Mouse (Mus musculus) kidney, adult 18-20 months (tissue): Measurements from ENCODE around the gene Epha1.

ENCODE experiments used
- DNase-seq: peaks from one replicate; pipeline ENCODE4 v3.0.0; 2021

Epha1 gene

DNA sequence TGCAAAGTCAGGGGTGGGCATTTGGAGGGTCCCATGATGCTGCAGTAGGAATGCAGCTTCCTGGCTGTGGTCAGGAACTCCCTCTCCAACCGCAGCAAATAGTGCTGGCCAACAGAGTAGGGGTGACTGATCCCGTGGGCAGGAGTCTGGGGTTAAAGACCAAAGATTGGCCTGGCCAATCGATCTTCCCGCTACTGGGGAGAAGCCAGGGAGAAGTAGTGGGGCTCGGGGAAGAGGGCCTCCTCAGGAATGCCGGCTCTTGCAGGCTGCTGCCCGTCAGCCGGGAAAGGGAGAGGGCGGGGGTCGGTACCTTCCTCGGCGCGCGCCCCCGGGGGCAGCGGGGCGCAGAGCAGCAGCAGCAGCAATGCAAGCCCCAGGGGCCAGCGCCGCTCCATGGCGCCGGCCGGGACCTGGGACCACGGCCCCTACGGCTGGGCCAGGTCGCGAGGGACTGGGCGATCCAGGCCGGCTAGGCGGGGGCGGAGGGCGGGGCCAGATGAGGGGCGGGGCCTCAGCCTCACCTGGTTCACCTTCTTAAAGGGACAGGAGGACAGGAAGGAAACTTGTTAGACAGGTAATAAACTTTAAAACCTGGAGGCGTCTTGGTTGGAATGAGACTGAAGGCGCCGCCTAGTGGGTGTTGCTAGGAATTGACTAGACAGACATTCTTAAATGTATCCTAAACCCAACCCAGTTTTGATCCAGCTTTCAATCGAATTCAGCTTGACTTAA, at the start of gene Epha1:
TSS of gene Epha1 (minus strand) at position 453 of the 732 bp plus-strand sequence.
- peak; percentile 72 for DNase-seq

DNA sequence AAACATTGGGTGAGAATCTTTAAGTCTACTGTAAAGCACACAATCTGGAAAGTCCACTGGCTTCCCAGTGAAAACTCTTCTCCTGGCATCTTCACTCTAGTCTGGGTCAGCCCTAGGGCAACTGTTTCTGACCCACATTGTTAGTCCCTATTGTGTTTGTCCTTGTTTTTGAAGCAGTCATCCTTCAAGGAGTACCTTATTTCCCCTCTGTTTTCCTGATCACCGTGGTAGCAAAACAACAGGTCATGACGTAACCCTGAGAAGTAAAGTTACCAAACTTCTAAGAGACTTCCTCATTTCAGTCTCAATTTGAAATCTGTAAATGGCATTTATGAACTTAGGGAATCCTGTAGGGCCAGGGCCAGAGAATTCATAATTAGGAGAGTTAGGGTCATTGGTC, 48.4 kb upstream of the Epha1 start:
- no peak for DNase-seq

DNA sequence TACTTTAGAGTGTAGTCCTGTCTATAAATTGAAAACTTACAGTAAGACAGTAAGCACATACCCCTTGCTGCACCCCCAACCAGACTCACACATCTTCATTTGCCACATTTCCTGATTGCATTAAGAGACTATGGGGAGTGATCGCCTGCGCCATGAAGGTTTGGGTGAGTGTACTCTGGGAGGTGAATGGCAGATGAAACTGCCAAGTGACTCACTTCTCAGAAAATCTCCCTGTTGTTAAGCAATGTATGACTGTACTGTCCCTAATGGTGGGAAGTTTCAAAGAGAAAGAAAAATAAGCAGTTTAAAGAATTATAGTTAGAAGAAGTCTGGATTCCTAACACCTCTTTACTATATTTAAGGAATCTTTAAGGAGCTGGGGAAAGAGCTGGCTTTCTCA, 46.4 kb upstream of the Epha1 start:
- no peak for DNase-seq

DNA sequence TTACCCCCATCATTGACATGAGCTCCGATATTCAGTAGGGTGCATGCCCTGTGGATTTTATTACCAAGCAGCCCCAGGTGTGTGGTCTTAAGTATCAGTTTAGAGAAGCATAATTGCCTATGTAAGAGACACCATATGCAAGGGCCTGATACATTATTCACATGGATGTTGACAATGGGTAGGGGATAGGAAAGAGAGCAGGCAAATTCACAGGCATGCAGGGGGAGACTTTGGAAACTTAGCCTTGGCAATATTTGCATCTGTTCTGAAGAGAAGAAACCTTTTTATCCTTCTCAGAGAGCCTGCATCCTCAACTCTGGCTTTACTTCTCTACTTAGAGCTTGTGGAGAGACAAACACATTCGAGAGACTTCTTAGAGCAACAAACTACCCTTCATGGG, 32.1 kb upstream of the Epha1 start, which contains the start of gene Tas2r135:
TSS of gene Tas2r135 (plus strand) at position 301 of the 400 bp plus-strand sequence.
- DNase-seq, result no peak

DNA sequence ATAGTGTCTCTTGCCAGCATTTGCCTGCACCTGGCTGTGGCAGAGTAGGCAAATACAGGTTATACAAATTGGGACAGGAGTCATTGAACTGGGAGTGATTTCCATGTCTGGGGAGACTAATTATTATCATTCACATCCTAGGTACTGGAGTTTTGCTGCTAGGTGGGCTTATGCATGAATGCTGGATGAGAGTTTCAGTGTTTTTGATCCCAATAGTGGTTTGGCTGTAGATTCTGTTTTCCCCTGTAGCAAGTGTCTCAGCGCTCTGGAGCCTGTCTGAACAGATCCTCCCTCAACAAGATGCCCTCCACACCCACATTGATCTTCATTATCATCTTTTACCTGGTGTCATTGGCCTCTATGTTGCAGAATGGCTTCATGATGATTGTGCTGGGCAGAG, 26.9 kb upstream of the Epha1 start, which contains the start of gene Tas2r143:
TSS of gene Tas2r143 (plus strand) at position 301 of the 400 bp plus-strand sequence.
- DNase-seq, result no peak

DNA sequence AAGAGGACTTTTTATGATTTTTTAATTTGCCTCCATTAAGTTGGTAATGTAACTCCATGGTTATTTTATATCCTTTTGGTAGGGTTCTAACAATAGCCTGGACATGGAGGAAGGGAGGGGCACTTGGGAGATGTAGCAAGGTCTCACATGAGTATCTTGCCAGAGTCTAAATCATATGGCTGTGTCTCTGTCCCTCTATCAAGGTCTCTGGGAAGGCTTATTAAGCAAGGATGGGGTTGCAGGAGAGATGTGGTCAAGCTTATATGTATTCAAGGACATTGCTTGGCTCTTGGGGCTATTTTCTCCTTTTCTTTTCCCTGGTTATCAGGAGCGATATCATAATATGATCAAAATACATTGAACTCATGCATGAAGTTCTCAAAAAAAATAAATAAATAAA, 25.9 kb upstream of the Epha1 start:
- no peak for DNase-seq

DNA sequence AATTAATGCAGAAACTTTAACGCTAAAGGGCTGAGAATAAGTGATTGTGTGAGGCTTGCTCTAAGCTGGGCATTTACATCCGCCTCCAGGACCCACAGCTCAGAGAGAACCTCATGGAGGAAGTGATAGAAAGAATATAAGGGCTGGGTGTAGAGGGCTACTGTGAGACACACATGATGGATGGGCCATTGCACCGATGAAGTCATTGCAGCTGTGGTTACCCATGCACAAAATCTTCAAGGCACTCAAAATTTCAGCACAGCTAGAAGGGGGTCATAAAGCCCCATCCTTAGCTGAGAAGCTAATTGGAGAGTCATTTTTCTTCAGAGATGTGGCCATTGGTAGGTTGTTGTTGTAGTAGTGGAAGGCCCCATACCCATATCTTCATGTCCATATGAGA, 25.2 kb upstream of the Epha1 start:
- DNase-seq, result no peak

DNA sequence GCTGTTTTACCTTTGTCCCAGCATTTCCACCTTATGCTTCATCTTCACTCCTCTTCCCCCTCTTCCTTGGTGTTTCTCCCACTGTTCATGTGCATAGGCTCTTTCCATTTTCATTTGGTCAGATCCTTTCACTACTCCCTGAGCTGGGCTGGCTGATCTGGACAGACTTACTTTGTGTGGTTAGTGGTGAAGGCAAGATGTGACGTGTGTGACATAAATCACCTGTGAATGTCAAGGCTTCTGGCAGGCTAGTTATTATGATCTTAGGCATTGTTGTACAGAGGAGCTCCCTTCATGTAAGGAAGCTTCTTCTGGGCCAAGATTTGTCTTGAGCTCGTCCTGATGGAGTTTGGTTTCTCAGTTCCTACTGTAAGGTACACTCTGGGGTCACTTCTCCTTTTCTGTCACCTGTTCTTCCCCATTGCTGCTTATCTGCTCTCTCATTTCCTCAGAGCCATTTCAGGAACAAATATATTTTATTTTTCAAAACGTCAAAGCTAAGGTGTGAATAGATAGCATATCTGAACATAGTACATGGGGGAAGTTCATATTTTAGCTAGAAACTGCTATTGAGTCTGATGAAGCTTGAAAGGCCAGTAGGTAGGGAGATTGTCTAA, 24.1 kb upstream of the Epha1 start:
- no peak for DNase-seq

DNA sequence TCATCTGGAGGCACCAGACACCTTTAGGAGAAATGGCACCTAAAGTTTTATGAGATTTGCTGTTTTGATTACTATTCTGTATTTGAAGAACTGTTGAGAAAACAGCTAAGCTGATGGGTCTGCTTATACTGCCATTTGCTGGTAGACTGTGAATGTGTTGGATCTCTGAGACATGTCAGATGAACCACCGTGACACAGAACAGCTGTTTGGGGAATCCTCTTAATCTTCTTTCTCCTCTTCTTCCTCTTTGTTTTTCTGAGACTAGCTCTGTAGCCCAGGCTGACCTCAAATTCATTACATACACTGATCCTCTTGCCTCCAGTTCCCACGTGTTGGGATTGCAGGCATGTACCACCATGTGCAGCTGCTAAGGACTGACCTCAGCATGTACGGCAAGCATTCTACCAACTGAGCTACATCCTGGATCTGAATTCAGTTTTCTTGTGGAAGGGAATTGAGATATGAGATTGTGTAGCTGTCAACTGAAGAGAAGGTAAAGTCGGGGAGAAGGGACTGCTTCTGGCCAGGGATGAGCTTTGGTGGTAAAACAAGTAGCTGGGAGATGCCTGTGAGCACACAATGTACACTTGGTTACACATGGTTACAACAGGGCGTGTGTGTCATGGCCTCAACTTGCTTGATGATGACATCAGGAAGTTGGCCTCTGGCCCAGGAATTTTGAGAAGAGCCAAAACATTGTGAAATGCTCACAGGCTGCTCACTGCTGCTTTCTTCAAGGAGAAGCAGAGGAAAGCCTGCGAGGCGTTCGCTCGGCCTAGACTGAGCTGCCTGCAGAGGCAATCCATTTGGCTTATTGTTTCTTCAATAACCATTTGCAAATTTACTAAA, 23.1 kb upstream of the Epha1 start:
- DNase-seq, result peak; percentile 80

DNA sequence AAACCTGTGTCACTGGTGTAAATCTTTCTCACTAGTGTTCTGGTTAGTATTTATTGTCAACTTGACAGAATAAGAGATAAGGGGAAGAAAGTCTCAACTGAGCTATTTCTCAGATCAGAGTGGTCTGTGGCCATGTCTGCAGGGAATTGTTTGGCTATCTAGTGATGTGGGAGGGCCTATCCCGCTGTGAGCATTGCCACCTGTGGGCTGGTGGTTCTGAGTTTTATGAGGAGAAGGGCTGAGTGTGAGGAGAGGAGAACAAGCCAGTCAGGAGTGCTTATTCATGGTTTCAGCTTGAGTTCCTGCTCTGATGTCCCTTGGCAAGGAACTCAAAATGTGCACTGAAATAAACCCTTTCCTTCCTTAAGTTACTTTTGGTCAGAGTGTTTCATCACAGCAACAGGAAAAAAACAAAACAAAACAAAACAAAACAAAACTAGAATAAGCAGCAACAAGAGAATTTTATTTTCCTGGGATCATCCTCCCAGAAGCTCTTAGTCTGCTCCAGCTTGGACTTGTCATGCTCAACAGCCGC, 18.8 kb upstream of the Epha1 start:
- DNase-seq, result no peak

DNA sequence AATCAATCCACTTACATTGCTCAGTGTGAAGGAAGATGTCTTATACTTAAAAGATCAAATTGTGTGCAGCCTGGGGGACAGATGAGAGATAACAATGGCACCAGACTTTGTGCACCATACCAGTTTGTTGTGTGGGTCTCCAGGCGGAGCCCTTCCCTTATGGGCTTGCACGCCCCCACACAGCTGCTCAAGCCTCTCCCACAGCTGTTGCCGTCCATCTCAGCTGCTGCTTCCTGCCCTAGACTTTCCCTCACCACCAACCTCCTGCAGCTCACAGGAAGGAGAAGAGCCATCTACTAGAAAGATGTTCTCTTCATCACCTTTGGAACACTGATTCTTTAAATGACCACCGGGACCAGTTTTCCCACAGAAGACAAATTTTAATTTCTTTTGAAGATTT, 12.6 kb upstream of the Epha1 start:
- no peak for DNase-seq

DNA sequence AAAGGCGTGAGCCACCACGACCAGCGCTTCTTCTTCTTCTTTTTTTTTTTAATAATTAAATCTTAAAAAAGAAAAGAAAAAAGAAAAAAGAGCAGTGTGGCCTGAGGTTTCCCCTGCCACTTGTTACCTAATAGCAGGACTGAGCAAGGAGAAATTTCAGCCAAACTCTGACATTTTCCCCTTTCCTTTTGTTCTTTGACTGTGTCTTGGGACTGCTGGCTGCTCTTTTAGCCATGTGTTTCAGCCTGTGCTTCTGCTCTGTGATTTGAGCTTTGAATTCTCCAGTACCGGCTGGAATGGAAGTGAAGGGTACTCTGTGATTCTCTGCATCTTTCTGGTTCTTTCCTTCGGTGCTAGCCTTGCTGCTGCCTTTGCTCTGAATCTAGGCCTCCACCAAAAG, 10.3 kb upstream of the Epha1 start:
- DNase-seq, result no peak

DNA sequence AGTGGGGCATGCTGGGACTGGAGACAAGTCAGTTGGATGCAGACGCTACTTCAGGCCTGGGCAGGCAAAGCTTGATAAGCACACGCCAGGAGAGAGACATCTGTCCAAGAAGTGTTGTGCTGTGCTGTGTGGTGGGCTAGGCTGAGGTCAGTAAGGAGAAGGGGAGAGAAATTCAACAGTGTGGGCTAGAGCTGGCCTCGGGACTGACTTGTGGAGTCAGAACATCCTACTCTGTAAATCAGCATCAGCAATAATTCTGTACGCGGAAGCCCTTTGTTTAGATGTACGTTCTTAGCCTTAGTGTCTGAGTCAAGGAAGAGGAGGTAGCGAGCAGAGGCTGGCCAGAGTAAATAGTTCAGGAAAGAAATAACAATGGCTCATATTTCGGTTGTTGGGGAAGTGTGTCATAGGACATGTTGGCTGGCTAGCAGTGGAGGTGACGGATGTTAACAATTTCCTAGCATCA, 8.9 kb upstream of the Epha1 start:
- DNase-seq, result no peak

DNA sequence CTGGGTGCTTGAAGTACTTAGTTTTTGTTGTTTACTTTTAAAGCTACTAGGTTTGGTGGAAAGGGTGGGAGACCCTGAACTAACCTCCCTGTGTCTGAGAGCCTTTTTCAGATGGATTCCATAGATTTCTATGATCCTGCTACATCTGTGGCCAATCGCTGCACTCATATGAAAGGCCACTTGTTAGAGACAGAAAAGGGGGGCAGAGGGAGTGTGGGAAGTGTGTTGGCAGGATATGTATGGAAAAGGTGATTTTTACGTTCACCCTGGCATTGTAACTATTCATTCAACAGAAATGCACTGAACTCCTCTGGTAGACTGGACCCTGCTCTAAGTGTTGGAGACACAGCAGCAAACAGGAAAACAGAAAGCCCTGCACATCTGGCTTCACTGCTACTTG, 8.2 kb upstream of the Epha1 start:
- DNase-seq, result no peak

DNA sequence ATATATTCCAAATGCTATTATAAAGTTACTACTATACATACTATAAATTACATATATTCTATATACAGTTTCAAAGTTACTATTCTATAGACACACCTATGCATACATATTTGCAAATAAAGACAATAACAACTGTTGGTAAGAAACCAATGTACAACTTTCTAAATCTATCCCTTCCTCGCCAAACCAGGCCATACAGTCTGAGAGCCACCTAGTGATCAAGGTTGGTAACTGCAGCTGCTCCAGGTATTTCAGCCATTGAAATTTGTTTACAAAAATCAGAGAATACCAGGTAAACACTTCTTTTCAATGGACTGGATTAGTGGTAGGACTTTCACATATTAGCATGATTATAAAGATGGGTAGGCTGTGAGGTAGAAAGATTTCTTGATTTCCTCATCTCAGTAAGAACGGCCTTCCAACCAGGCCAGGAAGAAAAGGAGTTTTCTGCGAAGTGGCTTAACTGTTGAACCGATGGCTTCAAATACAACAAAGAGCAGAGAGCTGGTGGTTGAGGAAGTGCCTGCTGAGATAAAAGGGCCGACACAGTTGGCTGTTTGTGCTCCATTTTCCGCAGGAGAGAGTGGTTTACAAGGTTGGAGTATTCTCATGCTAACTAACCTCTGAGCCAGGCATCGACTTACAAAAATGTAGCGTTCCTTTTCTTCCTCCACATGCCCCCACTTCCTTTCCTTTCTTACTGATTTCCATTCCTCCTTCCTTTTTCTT, 7.5 kb upstream of the Epha1 start:
- DNase-seq, result peak; percentile 62

DNA sequence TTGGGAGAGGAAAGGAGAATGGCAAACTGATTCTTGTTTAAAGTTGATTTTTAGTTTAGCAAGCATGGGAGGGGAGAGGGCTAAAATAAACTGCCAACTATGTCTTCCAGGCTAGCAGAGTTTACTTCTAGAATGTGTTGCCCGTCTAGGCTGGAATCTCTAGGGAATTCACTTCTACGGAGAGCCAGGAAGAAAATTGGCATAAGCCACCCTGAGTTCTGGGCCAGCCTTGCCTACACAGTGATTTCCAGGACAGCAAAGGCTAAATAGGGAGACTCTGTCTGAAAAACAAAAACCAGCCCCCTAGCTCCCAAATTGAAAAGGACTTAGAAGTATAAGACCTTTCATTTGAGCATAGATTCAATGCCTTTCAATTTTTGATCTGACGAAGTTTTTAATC, 6.5 kb upstream of the Epha1 start:
- no peak for DNase-seq

DNA sequence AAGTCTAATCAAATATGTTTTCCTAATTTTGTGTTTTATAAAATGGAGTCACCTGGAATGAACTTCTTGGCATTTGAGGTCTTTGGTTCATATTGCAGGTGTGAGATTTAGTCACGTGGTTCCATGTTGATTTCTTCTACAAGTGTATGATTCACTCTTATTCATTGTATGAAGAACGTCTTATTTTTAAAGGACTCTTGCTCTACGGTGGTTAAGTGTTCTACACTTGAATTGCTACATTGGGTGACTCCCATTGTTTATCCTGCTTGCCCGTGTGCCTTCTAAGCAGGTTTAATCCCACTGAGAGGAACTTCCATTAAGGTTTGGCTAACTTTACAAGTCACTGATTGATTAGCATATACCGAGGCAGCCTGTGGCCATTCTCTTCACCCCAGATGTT, 4.2 kb upstream of the Epha1 start:
- no peak for DNase-seq

DNA sequence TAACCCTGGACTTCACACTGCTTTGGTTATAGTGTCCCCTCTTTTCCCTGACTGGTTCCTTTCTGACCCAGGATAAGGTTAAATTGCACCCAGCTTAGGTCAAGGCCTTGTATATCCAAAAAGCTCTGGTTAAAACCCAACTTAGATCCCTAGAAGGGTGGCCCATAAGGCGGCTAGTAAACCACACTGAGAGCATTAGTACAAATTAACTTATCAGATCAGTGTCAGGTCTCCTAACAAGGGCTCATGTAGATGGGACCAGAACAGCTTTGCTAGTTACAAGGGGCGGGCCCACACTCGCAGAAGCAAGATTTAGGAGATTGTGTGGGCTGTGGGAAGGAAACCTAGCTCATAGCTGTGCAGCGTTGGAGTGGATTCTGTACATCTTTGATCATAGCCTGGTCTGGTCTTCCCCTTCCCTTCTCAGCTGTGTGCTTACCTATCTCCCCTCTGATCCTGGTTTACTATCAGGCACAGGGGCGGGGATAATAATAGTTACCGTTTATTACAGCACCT, 3.5 kb upstream of the Epha1 start:
- DNase-seq, result no peak

DNA sequence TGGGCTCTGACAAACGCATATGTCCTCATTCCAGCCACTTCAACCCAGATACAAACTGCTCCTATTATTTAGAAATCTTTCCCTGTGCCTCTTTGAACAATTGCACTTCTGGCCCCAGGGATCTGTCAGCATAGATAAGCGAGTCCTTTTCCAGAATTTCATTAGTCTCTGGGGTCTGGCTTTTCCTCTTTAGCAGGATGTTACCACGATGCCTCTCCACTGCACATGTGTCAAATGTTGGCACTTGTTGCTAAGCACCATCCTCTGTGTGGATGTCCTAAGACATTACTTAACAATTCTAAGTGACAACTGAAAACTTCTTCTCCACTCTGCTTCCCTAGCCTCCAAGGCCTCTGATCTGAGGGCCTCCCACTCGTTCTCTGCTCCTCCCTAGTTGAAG, 2.9 kb upstream of the Epha1 start:
- DNase-seq, result no peak

DNA sequence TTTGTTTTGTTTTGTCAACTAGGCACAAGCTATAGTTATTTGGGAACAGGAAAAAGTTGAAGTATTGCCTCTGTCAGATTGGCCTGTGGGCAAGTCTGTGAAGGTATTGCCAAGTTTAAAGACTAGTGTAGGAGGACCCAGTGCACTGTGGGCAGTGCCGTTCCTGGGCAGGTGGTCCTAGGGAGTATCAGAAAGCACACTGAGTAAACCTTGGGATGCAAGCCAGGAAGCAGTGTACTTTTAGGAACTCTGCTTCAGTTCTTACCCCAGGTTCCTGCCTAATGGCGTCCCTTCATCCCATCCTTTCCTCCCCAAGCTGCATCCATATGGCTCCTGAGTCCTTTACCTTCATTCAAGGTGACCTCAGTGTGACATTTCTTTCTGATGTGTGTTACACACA, 2.1 kb upstream of the Epha1 start:
- DNase-seq, result no peak

DNA sequence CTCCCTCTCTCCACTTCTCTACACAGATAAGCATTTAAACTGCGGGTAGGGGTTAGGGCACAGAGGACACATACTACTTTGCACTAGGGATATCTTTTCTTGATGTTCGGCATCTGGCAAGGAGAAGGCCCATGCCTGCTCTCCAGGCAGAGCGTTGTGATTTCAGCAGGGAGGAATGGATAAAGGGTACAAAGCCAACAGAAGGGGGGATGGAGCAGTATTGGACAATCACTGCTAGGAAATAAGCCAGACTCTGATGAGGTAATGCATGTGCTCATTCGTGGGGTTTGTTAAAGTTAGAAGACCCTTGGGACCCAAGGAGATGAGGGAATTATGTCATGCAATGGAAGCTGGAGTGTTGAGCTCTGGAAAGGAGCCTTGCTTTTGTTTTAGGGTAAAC, 1.6 kb upstream of the Epha1 start:
- no peak for DNase-seq

DNA sequence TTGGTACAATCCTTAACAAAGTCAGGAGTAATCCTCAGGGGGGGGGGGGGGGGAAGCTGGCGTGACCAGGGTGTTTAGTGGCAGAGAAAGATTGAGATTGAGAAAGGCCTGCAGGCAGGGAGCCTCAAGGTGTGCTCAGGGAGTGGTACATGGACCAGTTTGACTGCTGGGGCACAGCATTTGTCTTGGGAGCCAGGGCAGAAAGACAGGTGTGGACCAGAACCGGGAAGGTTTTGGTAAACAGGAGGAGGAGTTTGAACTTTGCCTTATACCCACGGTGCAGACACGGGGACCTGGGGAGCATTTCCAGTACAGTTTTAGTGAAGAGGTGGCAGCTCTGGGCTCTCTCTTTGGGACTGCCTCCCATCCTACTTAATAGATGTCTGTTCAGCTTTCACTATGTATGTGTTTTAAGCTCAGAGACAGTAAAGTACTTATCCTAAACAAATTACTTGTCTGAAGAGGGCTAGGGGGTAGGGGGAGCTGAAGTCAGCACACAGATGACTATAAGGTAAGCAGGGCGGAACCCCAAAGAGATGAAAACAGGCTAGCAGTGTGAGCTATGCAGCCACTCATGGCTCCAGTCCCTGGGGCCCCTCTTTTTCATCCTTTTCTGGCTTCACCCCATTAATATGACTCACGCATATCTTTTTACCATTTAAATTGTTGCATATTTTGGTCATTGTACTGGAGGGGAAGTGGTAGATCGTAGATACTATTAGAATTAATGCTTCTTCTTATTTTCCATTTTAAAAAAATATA, 782 bp upstream of the Epha1 start:
- DNase-seq, result no peak
